Mouse (Mus musculus) cerebellum, adult 9-11 months (tissue): ENCODE measurements around the gene 1700023F06Rik.

Experiments used
- DNase-seq: peaks from one replicate; pipeline ENCODE4 v3.0.0; 2022

The 1700023F06Rik gene

GRCm38 (mm10) chr11:103160738-103161137, 47.6 kb downstream of the 1700023F06Rik start:
- DNase-seq = peak; percentile 21

GRCm38 (mm10) chr11:103158621-103159478, 49.5 kb downstream of the 1700023F06Rik start:
- peak; percentile 95 for DNase-seq

- no peak for DNase-seq
Observed at GRCm38 (mm10) chr11:103149771-103150170, 58.6 kb downstream of the 1700023F06Rik start.
